Mouse (Mus musculus) left cerebral cortex, postnatal 14 days (tissue): Measurements from ENCODE around the gene Erp27. TPM values are rescaled to one million over a fixed set of nuclear protein-coding genes. Genes with fewer than 3 reads are reported as not detected.
"Not testable (repeated sequence)": the region's sequence is repeated elsewhere in the genome, so short reads cannot be mapped to it uniquely, and the experiment has no call there.

Experiments used
- DNase-seq, 2 experiments: peaks; one replicate each; pipeline ENCODE4 v3.0.0; 2021 to 2022; ENCODE audit warnings: low spot score in 2 of 2, mixed read lengths in 1 of 2
- intact Hi-C: fragments of 180-260 bp; cut with DNase I; formaldehyde crosslinking; loops from one replicate; pipeline ENCODE4 v1.15.1; 2025
- total RNA-seq, 2 experiments: library from RNA; stranded (reverse); gene quantifications; 2 replicates each; pipeline ENCODE4 v1.2.3; 2021

The Erp27 gene
- total RNA-seq, 2 experiments from 2014 or later = 0.34 to 0.81 TPM

DNA sequence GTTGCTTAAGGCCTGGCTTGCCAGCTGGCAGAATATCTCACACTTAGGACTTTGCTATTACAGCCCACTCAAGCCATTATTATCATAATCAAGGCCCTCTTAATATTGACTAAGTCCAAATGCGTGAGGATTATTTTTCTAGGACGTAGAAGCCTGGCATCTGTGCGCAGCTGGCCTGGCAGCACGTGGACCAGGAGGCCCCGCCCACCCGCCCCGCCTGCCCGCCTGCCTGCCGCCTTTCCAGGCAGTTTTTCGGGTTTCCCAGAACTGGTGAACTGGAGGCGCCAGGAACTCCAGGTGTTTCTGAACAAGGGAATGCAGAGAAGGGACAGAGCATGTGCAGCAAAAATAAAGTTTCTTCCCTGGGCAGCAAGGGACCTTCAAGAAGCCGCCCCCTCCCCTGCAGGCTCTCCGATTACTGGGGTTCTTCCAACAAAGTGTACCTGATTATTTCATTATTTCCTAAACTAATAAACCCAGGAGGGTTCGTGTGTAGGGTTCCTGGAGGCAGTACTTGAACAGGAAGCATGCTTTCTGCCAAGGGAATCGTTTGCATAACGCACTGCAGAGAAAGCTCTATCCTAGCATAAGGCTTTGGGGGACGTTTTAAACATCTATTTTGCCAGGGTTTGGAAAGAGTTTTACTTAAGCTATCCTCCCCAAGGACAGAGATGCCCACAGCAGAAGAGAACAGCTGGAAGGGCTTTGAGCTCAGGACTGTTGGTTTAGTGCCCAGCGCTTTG is 8.4 kb downstream of the Erp27 start:
- intact Hi-C loops = no loop called here

DNA sequence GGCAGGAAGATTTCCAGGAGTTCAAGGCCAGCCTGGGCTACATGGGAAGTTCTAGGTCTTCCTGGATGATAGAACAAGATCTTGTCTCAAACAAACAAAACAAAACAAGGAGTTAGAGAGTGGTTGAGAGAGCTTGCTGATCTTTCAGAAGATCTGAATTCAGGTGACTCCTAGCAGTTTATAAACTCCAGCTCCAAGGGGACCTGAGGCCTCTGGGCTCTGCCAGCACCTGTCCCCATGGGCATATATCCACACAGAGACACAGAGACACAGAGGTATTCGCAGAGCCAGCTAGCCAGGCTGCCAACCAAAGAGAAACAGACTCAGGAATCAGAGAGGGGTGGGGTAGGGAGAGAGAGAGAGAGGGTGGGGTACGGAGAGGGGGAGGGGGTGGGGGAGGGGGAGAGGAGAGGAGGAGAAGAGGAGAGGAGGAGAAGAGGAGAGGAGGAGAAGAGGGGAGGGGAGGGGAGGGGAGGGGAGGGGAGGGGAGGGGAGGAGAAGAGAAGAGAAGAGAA is 9.2 kb downstream of the Erp27 start:
- intact Hi-C loops = no loop called here
- DNase-seq = no peak

More for the DNA sequence above, 8.4 kb downstream of the Erp27 start:
- no peak for DNase-seq

DNA sequence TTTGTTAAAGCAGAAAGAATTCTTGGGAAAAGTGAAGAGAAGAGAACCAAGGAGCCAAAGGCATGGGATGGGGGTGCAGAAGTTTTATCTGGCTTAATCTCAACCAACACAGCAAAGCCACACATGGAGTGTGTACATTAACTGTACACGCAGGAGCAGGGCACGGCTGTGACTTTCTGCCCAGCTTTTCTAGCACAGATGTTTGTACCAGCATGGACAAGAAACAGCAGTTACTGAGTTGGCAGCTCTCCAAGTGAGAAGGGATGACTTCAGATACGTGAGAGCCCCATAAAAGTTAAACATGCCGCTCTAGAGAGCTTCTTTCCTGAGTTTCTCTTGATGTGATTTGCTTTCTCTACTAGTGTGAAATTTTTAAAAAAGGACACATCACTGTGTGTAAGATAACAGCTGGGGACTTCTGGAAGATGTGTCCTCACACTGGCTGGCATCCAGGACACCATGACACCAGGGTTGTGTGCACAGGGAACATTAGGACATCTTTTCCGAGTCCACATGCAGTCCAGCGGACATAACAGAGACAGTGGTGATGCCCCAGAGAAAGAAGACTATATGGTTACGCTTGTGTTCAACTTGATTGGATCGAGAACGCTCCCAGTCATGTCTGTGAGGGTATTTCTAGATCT is 11.6 kb downstream of the Erp27 start:
- DNase-seq = no peak
- intact Hi-C loops = no loop called here

DNA sequence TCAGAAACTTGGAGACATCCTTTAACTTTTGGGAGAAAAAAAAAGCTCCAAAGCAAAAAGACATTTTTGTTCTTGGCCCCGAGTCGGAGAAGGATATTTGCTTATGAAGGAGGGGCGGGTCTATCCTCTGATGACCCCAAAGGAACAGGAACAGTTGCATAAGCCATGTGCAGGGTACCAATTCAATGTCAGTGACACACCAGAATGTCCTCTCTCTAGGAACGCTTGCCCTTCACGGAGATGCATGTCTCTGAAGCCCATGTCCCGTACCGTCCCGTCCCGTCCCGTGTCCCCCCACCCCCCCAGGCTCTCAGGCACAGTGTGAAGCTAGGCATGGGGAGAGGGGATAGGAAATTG is 15.1 kb downstream of the Erp27 start:
- intact Hi-C loops = no loop called here
- DNase-seq = no peak

DNA sequence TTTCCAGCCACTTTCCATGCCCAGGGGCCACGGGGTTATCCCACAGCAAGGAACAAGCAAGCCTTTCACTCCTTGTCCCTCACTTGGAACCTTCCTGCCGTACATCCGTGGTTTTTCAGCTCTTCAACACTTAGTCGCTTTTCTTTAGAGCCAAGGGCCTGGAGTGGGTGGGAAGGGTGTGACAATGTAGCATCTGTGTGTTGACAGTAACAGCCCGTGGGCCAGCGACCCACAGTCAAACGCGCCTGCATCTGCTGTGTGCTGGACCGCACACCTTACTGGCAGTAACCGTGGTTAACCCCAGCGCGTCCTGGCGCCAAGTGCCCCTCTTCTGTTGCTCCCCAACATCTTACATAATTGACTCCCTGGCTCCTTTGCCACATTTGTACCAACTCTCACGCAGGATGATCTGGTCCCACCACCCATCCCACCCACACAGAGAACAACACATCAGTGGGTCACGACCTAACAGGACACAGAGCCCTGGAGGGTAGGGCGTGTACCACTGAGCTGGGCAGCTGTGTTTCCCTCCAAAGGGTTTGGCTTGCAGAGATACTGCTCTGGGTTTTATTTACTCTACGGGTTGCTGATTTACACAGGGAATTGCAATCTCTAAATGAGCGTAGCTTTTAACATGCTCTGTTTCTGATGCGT is 15.6 kb downstream of the Erp27 start:
- DNase-seq = no peak
- intact Hi-C loops = no loop called here

GRCm38 (mm10) chr6:136903885-136904470 is 18.0 kb downstream of the Erp27 start:
- no peak for DNase-seq
- intact Hi-C loops = no loop called here

DNA sequence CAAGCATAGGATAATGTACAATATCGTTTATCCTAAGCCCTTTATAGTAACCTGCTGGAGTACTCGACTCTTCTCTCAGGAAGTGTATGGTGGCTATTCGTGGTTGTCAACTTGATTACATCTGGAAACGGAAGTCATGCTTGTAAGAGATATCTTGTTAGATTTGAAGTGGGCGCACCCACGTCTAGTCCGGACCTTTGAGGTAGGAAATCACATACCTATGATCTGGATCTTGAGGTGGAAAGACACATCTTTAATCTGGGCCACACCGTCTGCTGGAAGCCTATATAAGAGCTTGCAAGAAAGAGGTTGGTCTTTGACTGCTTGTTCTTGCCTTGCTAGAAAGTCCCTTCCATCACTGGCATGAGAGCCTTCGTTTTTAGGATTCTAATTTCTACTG is 19.5 kb downstream of the Erp27 start:
- intact Hi-C loops = no loop called here
- DNase-seq = no peak

- no peak for DNase-seq
- intact Hi-C loops = no loop called here
Observed at GRCm38 (mm10) chr6:136901010-136901409, 21.0 kb downstream of the Erp27 start.

- intact Hi-C loops = no loop called here
- DNase-seq = no peak
Observed at GRCm38 (mm10) chr6:136900369-136901009, 21.5 kb downstream of the Erp27 start.

DNA sequence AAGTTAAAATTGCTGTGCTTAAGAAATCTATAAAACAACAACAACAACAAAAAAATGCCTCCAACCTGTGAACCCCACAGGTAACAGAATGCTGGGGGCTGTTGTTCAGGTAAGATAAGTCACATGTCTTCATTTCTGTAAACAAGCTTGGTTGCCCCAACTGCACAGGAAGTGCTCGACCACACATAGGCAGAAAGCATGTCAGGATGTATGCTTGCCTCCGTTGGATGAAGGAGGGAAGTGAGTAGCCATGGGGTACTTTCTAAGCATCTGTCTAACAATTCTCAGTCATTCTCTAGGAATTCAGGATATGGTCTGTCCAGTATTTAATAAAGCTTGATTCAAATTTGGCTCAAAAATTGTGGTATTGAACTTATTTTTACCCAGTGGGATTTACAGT is 23.0 kb downstream of the Erp27 start:
- intact Hi-C loops = no loop called here
- DNase-seq = no peak

GRCm38 (mm10) chr6:136898222-136898621 is 23.8 kb downstream of the Erp27 start:
- intact Hi-C loops = no loop called here
- no peak for DNase-seq

GRCm38 (mm10) chr6:136897789-136898188 is 24.2 kb downstream of the Erp27 start:
- intact Hi-C loops = no loop called here
- no peak for DNase-seq

GRCm38 (mm10) chr6:136894532-136895339 is 27.2 kb downstream of the Erp27 start:
- intact Hi-C loops = no loop called here
- no peak for DNase-seq

GRCm38 (mm10) chr6:136892002-136892401 is 30.0 kb downstream of the Erp27 start:
- intact Hi-C loops = no loop called here
- no peak for DNase-seq

GRCm38 (mm10) chr6:136889554-136889953 is 32.4 kb downstream of the Erp27 start:
- intact Hi-C loops = no loop called here
- DNase-seq = peak in 1 of 2 experiments; percentile 44

DNA sequence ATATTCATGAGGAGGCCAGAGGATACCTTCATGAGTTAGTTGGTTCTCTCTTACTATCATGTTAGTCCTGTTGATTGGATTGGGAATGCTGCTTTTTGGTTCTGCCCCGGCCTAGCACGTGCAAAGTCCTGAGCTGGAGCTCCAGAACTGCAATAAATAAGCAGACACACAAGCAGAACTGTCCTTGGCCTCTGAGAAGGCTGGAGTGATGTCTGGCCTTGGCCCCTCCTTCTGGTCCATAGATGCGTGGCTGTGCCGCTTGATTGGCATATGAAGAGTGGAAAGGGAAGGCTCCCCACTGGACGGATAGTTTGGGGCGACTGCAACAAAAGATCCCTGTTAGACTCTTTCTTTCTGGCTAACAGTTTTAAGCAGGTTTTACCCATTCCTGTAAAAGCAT is 32.9 kb downstream of the Erp27 start:
- intact Hi-C loops = no loop called here
- DNase-seq = no peak

- no peak for DNase-seq
Observed at GRCm38 (mm10) chr6:136887854-136888253, 34.1 kb downstream of the Erp27 start.

GRCm38 (mm10) chr6:136884766-136885165 is 37.2 kb downstream of the Erp27 start:
- intact Hi-C loops = not testable (repeated sequence)

More at GRCm38 (mm10) chr6:136887854-136888253, 34.1 kb downstream of the Erp27 start:
- intact Hi-C loops = no loop called here

DNA sequence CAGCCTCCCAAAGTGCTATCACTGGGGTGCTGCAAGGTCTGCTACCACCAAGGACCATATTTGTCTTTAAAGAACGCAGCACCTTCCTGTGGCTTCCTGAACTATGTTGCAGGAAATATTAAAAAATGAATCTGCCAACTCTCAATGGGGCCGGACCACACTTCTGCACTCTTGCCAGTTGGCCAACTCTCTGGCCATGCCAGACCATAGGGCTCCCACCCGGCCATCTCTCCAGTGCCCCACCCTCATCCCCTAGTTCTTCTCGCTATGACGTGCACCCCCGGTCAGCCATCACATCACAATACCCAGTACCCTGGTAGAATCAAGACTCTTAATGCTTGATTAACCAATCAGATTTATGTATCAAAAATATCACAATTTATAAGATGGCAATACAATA is 38.0 kb downstream of the Erp27 start:
- no peak for DNase-seq
- intact Hi-C loops = no loop called here

More at GRCm38 (mm10) chr6:136884766-136885165, 37.2 kb downstream of the Erp27 start:
- not testable (repeated sequence) for DNase-seq
